Mouse (Mus musculus) heart, postnatal 0 days (tissue): ENCODE data around the gene Lca5l. TPM values are rescaled to one million over a fixed set of nuclear protein-coding genes. Genes with fewer than 3 reads are reported as not detected.

Experiments used
- ATAC-seq: fragments of 200-750 bp; cut with Nextera tagmentation; 2 replicates; pipeline ENCODE4 v1.8.0; 2017; ENCODE audit warnings: low read depth, moderate number of reproducible peaks, moderate library complexity; ENCODE audit not compliant: insufficient read depth
- DNase-seq: peaks from one replicate; pipeline ENCODE4 v3.0.0-alpha.2; 2016; ENCODE audit warnings: low spot score
- H3K27ac ChIP-seq: fragments of 300-500 bp; sonication (generic); 2 replicates; pipeline ENCODE4 v1.5.1; 2014; ENCODE audit warnings: low read depth, mild to moderate bottlenecking
- H3K27me3 ChIP-seq: fragments of 300-500 bp; sonication (generic); 2 replicates; pipeline ENCODE4 v1.6.1; 2014; ENCODE audit warnings: low read length, mixed read lengths; ENCODE audit not compliant: control insufficient read depth, insufficient read depth
- H3K36me3 ChIP-seq: fragments of 300-500 bp; sonication (generic); replicated peaks from 2 replicates; pipeline ENCODE4 v1.6.1; 2014; ENCODE audit warnings: low read length, mixed read lengths; ENCODE audit not compliant: control insufficient read depth, insufficient read depth
- H3K4me1 ChIP-seq: fragments of 300-500 bp; sonication (generic); 2 replicates; pipeline ENCODE4 v1.6.1; 2014; ENCODE audit warnings: antibody characterized with exemption; ENCODE audit not compliant: control insufficient read depth, insufficient read depth
- H3K4me2 ChIP-seq: fragments of 300-500 bp; sonication (generic); 2 replicates; pipeline ENCODE4 v1.6.1; 2014; ENCODE audit warnings: low read depth, mild to moderate bottlenecking, low read length, moderate library complexity
- H3K4me3 ChIP-seq: fragments of 300-500 bp; sonication (generic); 2 replicates; pipeline ENCODE4 v1.5.1; 2014; ENCODE audit warnings: low read depth, low read length
- H3K9ac ChIP-seq: fragments of 300-500 bp; sonication (generic); replicated peaks from 2 replicates; pipeline ENCODE4 v1.6.1; 2014; ENCODE audit warnings: low read depth, low read length, mixed read lengths
- H3K9me3 ChIP-seq: fragments of 300-500 bp; sonication (generic); replicated peaks from 2 replicates; pipeline ENCODE4 v1.6.1; 2016; ENCODE audit warnings: low read length; ENCODE audit not compliant: control insufficient read depth
- CTCF ChIP-seq: IDR thresholded peaks from 2 replicates; pipeline ENCODE4 v1.5.1; 2016; ENCODE audit warnings: antibody characterized with exemption, control low read depth, low read depth
- EP300 ChIP-seq: IDR thresholded peaks from 2 replicates; pipeline ENCODE4 v1.6.1; 2016; ENCODE audit warnings: antibody characterized with exemption, low read depth
- WGBS: fragments of 180-500 bp; shearing (Covaris S2); extraction: QIAGEN DNeasy Blood & Tissue Kit; methylation state at CpG from one replicate; pipeline ENCODE4 v1.1.7; 2014; 5-methylcytosine and 5-hydroxymethylcytosine counted together
- polyA plus RNA-seq: library from polyadenylated mRNA; unstranded; fragments of >200 nt; fragmentation: Nextera tagmentation; extraction: Ambion mirVana; gene quantifications from 2 replicates; pipeline ENCODE4 v1.2.1, GENCODE M21; 2015
- total RNA-seq: library from RNA; depleted of rRNA; stranded (reverse); fragments of >200 nt; gene quantifications from 2 replicates; pipeline ENCODE4 v1.2.3, GENCODE M21; 2014; ENCODE audit warnings: low replicate concordance

The Lca5l gene
- total and polyA plus RNA-seq, 2 experiments from 2014 or later: 1.5 to 2.3 TPM

GRCm38 (mm10) chr16:96165723-96166264, 26.3 kb downstream of the Lca5l start:
- ATAC-seq: no peak

GRCm38 (mm10) chr16:96161336-96161735, 30.7 kb downstream of the Lca5l start:
- DNase-seq (no peak), ATAC-seq (no peak)
- Histone ChIP-seq H3K4me1 (0 out of 2 replicates have a peak, but pooled peaks cover 13% of the 10 kb centered on the region), H3K9ac (no peak overlapping the region), H3K27me3 (no peaks in the 10 kb centered on the region), H3K27ac (no peak overlapping the region), H3K9me3 (no peaks in the 10 kb centered on the region), H3K36me3 (no peaks in the 10 kb centered on the region), H3K4me2 (no peak overlapping the region), H3K4me3 (no peak overlapping the region)
- TF ChIP-seq CTCF: no peak
- no peak for TF ChIP-seq EP300
- WGBS: 85% methylated on average over 4 of the region's 4 CpGs

More at GRCm38 (mm10) chr16:96165723-96166264, 26.3 kb downstream of the Lca5l start:
- 57% methylated on average over 4 of the region's 4 CpGs for WGBS
- no peak overlapping the region for H3K9ac ChIP-seq
- H3K36me3 ChIP-seq: no peaks in the 10 kb centered on the region
- no peak for DNase-seq
- H3K4me1 ChIP-seq: no peaks in the 10 kb centered on the region
- no peak overlapping the region for H3K4me3 ChIP-seq
- no peaks in the 10 kb centered on the region for H3K9me3 ChIP-seq
- H3K27ac ChIP-seq: no peak overlapping the region
- H3K27me3 ChIP-seq: no peaks in the 10 kb centered on the region
- no peak overlapping the region for H3K4me2 ChIP-seq
- no peak for TF ChIP-seq EP300
- TF ChIP-seq CTCF: no peak

GRCm38 (mm10) chr16:96160927-96161326, 31.1 kb downstream of the Lca5l start:
- WGBS: 65% methylated on average over 1 of the region's 1 CpGs
- H3K4me1 ChIP-seq: 0 out of 2 replicates have a peak, but pooled peaks cover 13% of the 10 kb centered on the region

GRCm38 (mm10) chr16:96159794-96160346, 32.2 kb downstream of the Lca5l start:
- no peak for ATAC-seq
- H3K4me2 ChIP-seq: peak overlapping the region; percentile 87
- peak overlapping the region; percentile 59 for H3K4me3 ChIP-seq
- no peaks in the 10 kb centered on the region for H3K9me3 ChIP-seq
- 0 out of 2 replicates have a peak, but pooled peaks cover 13% of the 10 kb centered on the region for H3K4me1 ChIP-seq
- WGBS: 82% methylated on average over 20 of the region's 20 CpGs
- no peaks in the 10 kb centered on the region for H3K27me3 ChIP-seq
- H3K27ac ChIP-seq: peak overlapping the region; percentile 85
- H3K9ac ChIP-seq: peak overlapping the region; percentile 76
- 0 out of 2 replicates have a peak, but pooled peaks cover 3% of the 10 kb centered on the region for H3K36me3 ChIP-seq
- DNase-seq: no peak
- TF ChIP-seq CTCF: no peak
- TF ChIP-seq EP300: no peak

More at GRCm38 (mm10) chr16:96160927-96161326, 31.1 kb downstream of the Lca5l start:
- Histone ChIP-seq H3K36me3 (no peaks in the 10 kb centered on the region), H3K9ac (no peak overlapping the region), H3K27ac (no peak overlapping the region), H3K4me2 (no peak overlapping the region), H3K27me3 (no peaks in the 10 kb centered on the region), H3K4me3 (no peak overlapping the region), H3K9me3 (no peaks in the 10 kb centered on the region)
- TF ChIP-seq EP300 (no peak), CTCF (no peak)
- ATAC-seq (no peak), DNase-seq (no peak)

GRCm38 (mm10) chr16:96159091-96159731, 32.9 kb downstream of the Lca5l start:
- ATAC-seq: peak; percentile 85
- H3K36me3 ChIP-seq: peaks cover 5% of the 10 kb centered on the region; the same call in 1 of the 2 replicates
- DNase-seq: peak; percentile 68
- H3K4me2 ChIP-seq: peak overlapping the region; percentile 87
- no peaks in the 10 kb centered on the region for H3K9me3 ChIP-seq
- TF ChIP-seq EP300: no peak
- peak; percentile 52 for TF ChIP-seq CTCF
- 1% methylated on average over 67 of the region's 67 CpGs for WGBS
- no peaks in the 10 kb centered on the region for H3K27me3 ChIP-seq
- peak overlapping the region; percentile 85 for H3K27ac ChIP-seq
- H3K4me1 ChIP-seq: 0 out of 2 replicates have a peak, but pooled peaks cover 13% of the 10 kb centered on the region
- H3K9ac ChIP-seq: peak overlapping the region; percentile 76
- H3K4me3 ChIP-seq: peak overlapping the region; percentile 59
